Comparison of ENCODE assay signal across 9 mouse cellular contexts in the genomic region with DNA sequence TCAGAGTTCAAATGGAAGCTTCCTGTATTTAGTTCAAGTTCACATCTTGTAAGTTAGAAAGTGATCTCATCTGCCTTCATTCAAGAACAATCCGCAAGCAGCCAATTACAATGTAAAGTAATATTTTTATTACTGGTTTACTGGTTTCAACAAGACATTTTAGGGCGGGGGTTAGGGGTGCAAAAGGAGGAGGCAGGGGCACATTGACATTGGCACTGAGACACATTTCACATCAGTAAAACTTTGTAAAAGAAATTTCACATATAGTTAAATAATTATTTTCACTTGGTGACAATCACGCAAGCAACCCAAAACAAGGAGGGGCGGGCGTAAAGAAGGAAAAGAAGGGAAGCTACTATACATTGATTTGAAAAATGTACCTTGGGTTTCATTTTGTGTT. TPM values are rescaled to one million over a fixed set of nuclear protein-coding genes. Genes with fewer than 3 reads are reported as not detected.
DNase-seq lines count a peak whose midpoint lies in the region; ATAC-seq and TF ChIP-seq lines count a peak whose summit lies in the region.
"Had no signal": no experiment of that assay in that cellular context is flagged by ENCODE, and none has a peak within 500 bp of the region (broad histone marks: within the 10 kb centered on the region; RNA-seq: fewer than 3 reads in every experiment).

No protein-coding gene starts in this region.

- no peak overlapping the region for H3K9ac ChIP-seq in kidney, postnatal 0 days (ENCODE audit: low read depth, low read length)
- H3K9ac ChIP-seq in embryonic facial prominence, embryonic 13.5 days, result peak overlapping the region; percentile 98
- H3K9ac ChIP-seq in hindbrain, embryonic 16.5 days (ENCODE audit: low read depth, low read length), result peak overlapping the region; percentile 56
- H3K9ac ChIP-seq in midbrain, embryonic 16.5 days (ENCODE audit: low read depth, low read length), result peak overlapping the region; percentile 81

- peaks cover 39% of the 10 kb centered on the region for H3K27me3 ChIP-seq in kidney, postnatal 0 days (ENCODE audit: insufficient read depth, low read length)
- H3K27me3 ChIP-seq in embryonic facial prominence, embryonic 13.5 days, result peaks cover 21% of the 10 kb centered on the region
- H3K27me3 ChIP-seq in hindbrain, embryonic 16.5 days (replicated peaks; ENCODE audit: control insufficient read depth, insufficient read depth, low read length), result peaks cover 3% of the 10 kb centered on the region; the same call in 1 of the 2 replicates
- peaks cover 3% of the 10 kb centered on the region; the same call in 1 of the 2 replicates for H3K27me3 ChIP-seq in midbrain, embryonic 16.5 days (ENCODE audit: control insufficient read depth, insufficient read depth, low read depth, low read length)

- peaks cover 7% of the 10 kb centered on the region; the same call in 1 of the 2 replicates for H3K4me1 ChIP-seq in kidney, postnatal 0 days (replicated peaks; ENCODE audit: insufficient read depth, low read length)
- peaks cover 10% of the 10 kb centered on the region; the same call in 1 of the 2 replicates for H3K4me1 ChIP-seq in embryonic facial prominence, embryonic 13.5 days
- H3K4me1 ChIP-seq in hindbrain, embryonic 16.5 days (ENCODE audit: control insufficient read depth, insufficient read depth, low read depth, low read length), result peaks cover 3% of the 10 kb centered on the region
- peaks cover 6% of the 10 kb centered on the region; the same call in 1 of the 2 replicates for H3K4me1 ChIP-seq in midbrain, embryonic 16.5 days (ENCODE audit: control insufficient read depth, insufficient read depth, low read length)

- no peak overlapping the region for H3K4me3 ChIP-seq in kidney, postnatal 0 days (replicated peaks; ENCODE audit: low read depth, low read length)
- H3K4me3 ChIP-seq in embryonic facial prominence, embryonic 13.5 days, result peak overlapping the region; percentile 72
- peak overlapping the region; percentile 53 for H3K4me3 ChIP-seq in hindbrain, embryonic 16.5 days (ENCODE audit: low read length)
- H3K4me3 ChIP-seq in midbrain, embryonic 16.5 days (ENCODE audit: low read depth, low read length), result peak overlapping the region; percentile 53

- H3K36me3 ChIP-seq in kidney, postnatal 0 days (ENCODE audit: insufficient read depth, low read length), result no peaks in the 10 kb centered on the region
- H3K36me3 ChIP-seq in embryonic facial prominence, embryonic 13.5 days, result no peaks in the 10 kb centered on the region
- no peaks in the 10 kb centered on the region for H3K36me3 ChIP-seq in hindbrain, embryonic 16.5 days (ENCODE audit: control insufficient read depth, insufficient read depth, low read length)
- H3K36me3 ChIP-seq in midbrain, embryonic 16.5 days (ENCODE audit: control insufficient read depth, insufficient read depth, low read length), result no peaks in the 10 kb centered on the region

- TF ChIP-seq CTCF in kidney, postnatal 0 days (IDR thresholded peaks at IDR 0.05; ENCODE audit: low read depth), result no peak

- H3K27ac ChIP-seq in kidney, postnatal 0 days, result no peak overlapping the region
- H3K27ac ChIP-seq in embryonic facial prominence, embryonic 13.5 days, result peak overlapping the region; percentile 99
- H3K27ac ChIP-seq in hindbrain, embryonic 16.5 days (ENCODE audit: low read depth, low read length), result peak overlapping the region; percentile 89
- peak overlapping the region; percentile 90 for H3K27ac ChIP-seq in midbrain, embryonic 16.5 days (ENCODE audit: low read length)

- H3K4me2 ChIP-seq in kidney, postnatal 0 days (ENCODE audit: low read length), result peak overlapping the region; percentile 53
- peak overlapping the region; percentile 71 for H3K4me2 ChIP-seq in embryonic facial prominence, embryonic 13.5 days
- H3K4me2 ChIP-seq in hindbrain, embryonic 16.5 days (ENCODE audit: low read length), result peak overlapping the region; percentile 62
- peak overlapping the region; percentile 74 for H3K4me2 ChIP-seq in midbrain, embryonic 16.5 days (ENCODE audit: low read length)

- WGBS in kidney, postnatal 0 days, result 35% methylated on average over 5 of the region's 5 CpGs
- 7% methylated on average over 5 of the region's 5 CpGs for WGBS in embryonic facial prominence, embryonic 13.5 days
- WGBS in hindbrain, embryonic 16.5 days, result 18% methylated on average over 5 of the region's 5 CpGs
- 17% methylated on average over 5 of the region's 5 CpGs for WGBS in midbrain, embryonic 16.5 days

- DNase-seq in kidney, postnatal 0 days (ENCODE audit: low spot score), result peak; percentile 34
- no peak for DNase-seq in kidney, postnatal 14 days
- no peak for DNase-seq in spleen, postnatal 4 days (ENCODE audit: low spot score in 2 of 2)
- no peak for DNase-seq in gastrocnemius, postnatal 25 days
- DNase-seq in lung, postnatal 10 days, result no peak

- no peak for ATAC-seq in kidney, postnatal 0 days (replicated peaks; ENCODE audit: low FRiP score, low read depth)
- ATAC-seq in embryonic facial prominence, embryonic 13.5 days (ENCODE audit: insufficient number of reproducible peaks, insufficient read depth, low FRiP score, low TSS enrichment, low read depth), result no peak
- no peak for ATAC-seq in hindbrain, embryonic 16.5 days
- no peak for ATAC-seq in midbrain, embryonic 16.5 days

- H3K9me3 ChIP-seq in kidney, postnatal 0 days (replicated peaks; ENCODE audit: low read length), result no peaks in the 10 kb centered on the region
- H3K9me3 ChIP-seq in embryonic facial prominence, embryonic 13.5 days, result no peaks in the 10 kb centered on the region
- H3K9me3 ChIP-seq in hindbrain, embryonic 16.5 days (ENCODE audit: control insufficient read depth, low read length), result no peaks in the 10 kb centered on the region
- no peaks in the 10 kb centered on the region for H3K9me3 ChIP-seq in midbrain, embryonic 16.5 days (replicated peaks; ENCODE audit: control insufficient read depth, low read length, poor library complexity, severe bottlenecking)

RNA-seq across cellular contexts. Expression of a gene that starts 2.5 kb away (rescaled TPM):
- polyA plus RNA-seq in kidney, postnatal 0 days (2015; fragmentation: Nextera tagmentation; extraction: Ambion mirVana), result 0.08 TPM in 2 replicates
- 171 and 186 TPM in 2 replicates for polyA plus RNA-seq in embryonic facial prominence, embryonic 13.5 days (2015; fragmentation: Nextera tagmentation; extraction: Ambion mirVana)
- 190 and 200 TPM in 2 replicates for polyA plus RNA-seq in hindbrain, embryonic 16.5 days (2015; fragmentation: Nextera tagmentation; extraction: Ambion mirVana)
- polyA plus RNA-seq in midbrain, embryonic 16.5 days (2015; fragmentation: Nextera tagmentation; extraction: Ambion mirVana), result 53.9 and 67.8 TPM in 2 replicates
- under 1 TPM; 0.20 to 0.86 TPM for total RNA-seq in gastrocnemius, postnatal 25 days (2021)
- total RNA-seq: MEL had no signal

Comparison
In these comparisons a context has a peak if more than half of its experiments do, and no peak if none do; other contexts are left out.
1. RNA of a gene that starts 2.5 kb away (polyA plus RNA-seq): 190 to 200 TPM in hindbrain, embryonic 16.5 days, 171 to 186 TPM in embryonic facial prominence, embryonic 13.5 days and 53.9 to 67.8 TPM in midbrain, embryonic 16.5 days; 0.08 TPM in kidney, postnatal 0 days; every median in the first group is over 10 times any median in the second.
2. Peak in every context shown above with its lines, with median percentiles within 50 percentile points of each other: H3K4me2 ChIP-seq.